Mouse (Mus musculus): ENCODE measurements around the gene Clstn3. TPM values are rescaled to one million over a fixed set of nuclear protein-coding genes. Genes with fewer than 3 reads are reported as not detected.
"Not testable (repeated sequence)": the region's sequence is repeated elsewhere in the genome, so short reads cannot be mapped to it uniquely, and the experiment has no call there.

Clstn3 gene
- total RNA-seq, 2 experiments from 2014 or later = 0.34 to 1.1 TPM

DNA sequence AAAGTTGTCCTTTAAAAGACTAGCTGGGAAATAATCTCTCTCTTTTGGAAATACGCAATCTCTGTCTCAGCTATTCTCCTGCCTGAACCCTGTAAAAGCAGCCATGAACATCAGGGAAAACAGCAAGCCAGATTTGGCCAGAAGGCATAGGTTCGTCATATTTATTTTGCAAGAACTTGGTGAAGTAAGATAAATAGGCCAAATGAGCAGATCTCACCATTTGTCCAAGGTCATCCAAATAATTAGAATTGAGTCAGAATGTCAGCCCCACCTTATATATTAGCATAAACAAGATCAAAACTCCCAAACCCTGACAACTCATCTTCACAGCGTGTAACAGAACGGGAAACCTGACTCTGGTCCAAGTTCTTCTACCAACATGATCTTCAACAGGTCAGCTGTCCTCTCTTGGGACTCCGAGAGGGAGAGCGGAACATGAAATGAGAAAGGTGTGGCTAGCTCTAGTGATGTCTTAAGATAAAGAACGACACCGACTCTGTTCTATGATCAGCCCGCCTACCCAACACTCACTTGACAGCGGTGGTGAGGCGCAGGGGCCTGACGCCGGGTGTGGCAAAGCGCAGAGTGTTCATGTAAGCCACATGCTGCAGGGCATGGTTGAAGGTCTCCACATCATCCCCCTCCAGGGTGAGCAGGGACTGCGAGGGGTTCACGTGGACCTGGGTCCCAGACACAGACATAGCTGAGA is 15.5 kb downstream of the Clstn3 start:
- DNase-seq (ENCODE audit: low spot score) = no peak

DNA sequence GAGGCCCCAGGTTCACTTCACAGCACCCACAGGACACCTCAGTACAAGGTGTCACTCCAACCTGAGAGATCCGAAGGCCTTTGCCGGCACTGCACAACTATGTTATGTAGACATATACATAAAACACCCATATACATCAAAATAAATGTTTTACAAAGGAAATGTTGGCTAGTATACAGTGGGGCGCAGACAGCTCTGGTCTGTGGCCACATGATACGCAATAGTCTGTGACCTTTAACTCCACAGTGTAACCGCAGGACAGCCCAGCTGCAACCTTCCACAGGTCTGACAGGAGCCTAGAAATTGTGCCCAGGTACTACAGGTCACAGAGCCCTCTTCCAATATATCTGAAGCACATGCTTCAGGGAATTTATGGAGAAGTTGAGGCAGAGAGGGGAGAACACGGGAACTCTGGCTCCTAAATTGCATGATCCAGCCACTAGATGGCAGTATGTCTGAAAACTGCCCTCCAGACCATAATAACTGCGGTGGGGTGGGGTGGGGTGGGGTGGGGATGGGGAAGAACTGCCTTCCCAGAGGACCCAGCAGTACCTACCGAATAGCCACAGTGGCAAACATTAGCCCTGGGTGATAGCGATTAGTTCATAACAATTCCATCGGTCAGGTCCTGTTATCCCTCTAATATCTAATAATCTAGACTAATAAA is 16.3 kb downstream of the Clstn3 start:
- no peak for DNase-seq (ENCODE audit: low spot score)

- DNase-seq (ENCODE audit: low spot score) = no peak
Observed at GRCm38 (mm10) chr6:124447356-124447755, 17.2 kb downstream of the Clstn3 start.

DNA sequence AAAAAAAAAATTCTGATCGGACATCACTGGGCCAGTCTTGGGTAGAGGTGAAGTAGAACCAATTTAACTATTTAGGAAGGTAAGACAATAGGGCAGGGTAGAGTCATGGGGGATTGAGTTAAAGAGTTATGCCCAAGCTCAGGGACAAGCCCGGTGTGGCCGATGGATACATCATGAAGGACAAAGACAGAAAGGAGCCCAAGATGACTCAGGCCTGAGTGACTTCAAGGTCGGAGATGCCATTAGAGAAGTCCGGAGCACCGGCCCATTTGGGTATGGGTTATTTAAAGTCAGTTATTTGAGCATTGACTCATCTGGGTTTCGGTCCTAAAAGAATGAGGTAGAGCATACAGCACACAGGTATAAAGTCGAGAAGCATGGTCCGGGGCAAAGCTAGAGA is 18.1 kb downstream of the Clstn3 start:
- DNase-seq (ENCODE audit: low spot score) = no peak

DNA sequence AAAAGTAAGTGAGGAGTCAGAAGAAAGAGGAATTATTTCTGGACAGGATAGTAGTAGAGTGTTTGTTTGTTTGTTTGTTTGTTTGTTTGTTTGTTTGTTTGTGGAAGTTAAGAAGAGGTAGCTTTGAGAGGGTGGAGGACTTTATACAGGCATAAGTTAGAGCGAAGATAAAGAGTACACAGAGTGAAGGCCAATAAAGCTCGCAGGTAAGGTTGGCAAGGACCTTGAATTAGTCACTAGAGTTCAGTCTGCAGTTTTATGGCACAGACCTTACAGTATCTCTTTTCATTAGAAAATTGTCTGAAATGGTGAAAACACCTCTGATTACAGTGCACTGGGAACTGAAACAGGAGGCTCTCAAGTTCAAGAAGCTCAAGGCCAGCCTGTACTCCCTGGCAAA is 18.6 kb downstream of the Clstn3 start:
- no peak for DNase-seq (ENCODE audit: low spot score)

DNA sequence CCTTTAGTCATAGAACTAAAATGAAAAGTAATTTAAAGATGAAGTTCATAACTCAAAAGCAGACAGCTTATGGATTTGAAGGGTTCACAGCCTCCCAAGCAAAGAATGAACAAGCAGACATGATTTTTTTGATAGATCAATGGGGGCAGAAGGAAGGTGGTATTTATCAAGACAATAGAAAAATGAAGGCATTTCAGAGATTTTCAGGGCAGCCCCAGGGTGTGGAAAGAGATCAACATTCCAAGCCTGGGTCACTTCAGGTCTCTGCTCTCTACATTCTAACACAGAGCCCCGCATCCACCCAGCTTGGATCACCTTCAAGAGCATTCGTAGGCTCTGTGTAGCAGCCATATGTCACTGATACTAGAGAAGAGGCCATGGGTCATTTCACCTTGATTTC is 21.3 kb downstream of the Clstn3 start:
- DNase-seq (ENCODE audit: low spot score) = no peak

DNA sequence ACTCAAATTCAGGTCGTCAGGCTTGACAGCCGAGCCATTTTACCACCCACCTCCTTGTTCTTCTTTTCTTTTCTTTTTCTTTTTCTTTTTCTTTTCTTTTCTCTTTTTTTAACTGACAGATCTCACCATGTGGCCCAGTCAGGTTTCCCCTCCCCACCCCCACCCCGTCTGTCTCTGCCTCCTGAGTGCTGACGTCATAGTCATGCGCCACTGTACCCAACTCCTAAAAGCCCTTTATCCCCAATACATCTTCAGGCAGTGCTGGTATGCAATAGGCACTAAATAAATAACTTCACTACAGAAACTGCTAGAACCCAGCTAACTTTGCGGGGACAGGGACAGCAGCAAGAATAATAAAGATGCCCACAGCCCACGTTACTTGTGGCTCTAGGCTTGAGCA is 28.3 kb downstream of the Clstn3 start:
- DNase-seq (ENCODE audit: low spot score) = no peak

DNA sequence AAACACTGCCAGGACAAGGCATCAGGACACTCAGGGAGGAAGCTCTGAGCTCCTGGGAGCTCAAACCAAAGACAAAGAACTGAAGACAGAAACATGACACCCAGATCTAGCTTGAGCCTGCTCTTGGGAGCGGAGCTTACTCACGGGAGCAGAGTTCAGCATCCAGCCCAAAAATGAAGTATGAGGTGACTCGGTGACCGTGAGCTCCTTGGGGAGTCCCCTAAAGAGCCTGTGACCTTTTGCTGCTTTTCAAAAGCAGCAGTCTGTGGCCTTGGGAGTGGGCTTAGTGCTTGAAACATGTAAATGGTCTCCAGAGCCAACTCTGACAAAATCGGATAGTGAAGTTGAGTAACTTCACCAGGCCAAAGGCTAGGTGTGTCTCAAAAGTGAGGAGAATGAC is 29.4 kb downstream of the Clstn3 start:
- no peak for DNase-seq (ENCODE audit: low spot score)

GRCm38 (mm10) chr6:124433688-124434324 is 30.8 kb downstream of the Clstn3 start:
- no peak for DNase-seq (ENCODE audit: low spot score)

GRCm38 (mm10) chr6:124430784-124431495 is 33.7 kb downstream of the Clstn3 start:
- no peak for DNase-seq (ENCODE audit: low spot score)

GRCm38 (mm10) chr6:124430379-124430778 is 34.2 kb downstream of the Clstn3 start:
- no peak for DNase-seq (ENCODE audit: low spot score)

DNA sequence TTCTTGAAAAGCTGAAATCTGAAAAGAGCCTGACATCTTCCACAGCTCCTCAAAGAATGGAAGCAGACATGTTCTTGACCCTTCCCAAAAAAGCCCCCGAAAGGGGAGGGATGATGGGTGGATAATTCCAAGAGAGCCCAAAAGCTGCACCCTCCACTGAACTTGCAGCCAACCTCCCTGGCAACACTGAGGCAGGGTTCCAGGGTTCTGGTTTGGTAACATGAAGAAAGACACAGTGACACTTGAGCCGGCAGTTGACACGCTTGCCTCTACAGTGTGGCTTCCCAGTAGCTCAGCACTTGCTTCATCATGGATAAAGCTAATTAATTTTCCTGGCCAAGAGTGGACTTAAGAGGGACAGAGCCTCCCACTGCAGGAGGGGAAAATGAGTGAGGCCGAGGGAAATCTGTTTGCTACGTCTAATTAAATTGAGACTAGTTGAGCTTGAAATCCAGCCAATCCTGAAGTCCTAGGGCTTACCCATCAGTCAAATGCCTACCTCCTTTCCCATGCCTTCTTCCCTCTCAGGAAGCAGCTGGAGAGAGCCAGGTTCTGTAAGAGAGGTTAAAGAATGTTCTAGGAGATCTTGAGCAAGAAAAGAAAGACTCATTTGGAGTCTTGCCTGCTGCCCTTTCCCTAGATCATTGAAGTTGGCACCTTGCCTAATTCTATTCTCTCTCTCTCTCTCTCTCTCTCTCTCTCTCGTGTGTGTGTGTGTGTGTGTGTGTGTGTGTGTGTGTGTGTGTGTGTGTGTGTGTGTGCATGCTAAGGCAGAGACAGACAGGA is 36.6 kb downstream of the Clstn3 start:
- peak; percentile 35 for DNase-seq (ENCODE audit: low spot score)

- no peak for DNase-seq (ENCODE audit: low spot score)
Observed at GRCm38 (mm10) chr6:124427289-124427688, 37.3 kb downstream of the Clstn3 start.

- no peak for DNase-seq (ENCODE audit: low spot score)
Observed at GRCm38 (mm10) chr6:124426604-124427003, 38.0 kb downstream of the Clstn3 start.

DNA sequence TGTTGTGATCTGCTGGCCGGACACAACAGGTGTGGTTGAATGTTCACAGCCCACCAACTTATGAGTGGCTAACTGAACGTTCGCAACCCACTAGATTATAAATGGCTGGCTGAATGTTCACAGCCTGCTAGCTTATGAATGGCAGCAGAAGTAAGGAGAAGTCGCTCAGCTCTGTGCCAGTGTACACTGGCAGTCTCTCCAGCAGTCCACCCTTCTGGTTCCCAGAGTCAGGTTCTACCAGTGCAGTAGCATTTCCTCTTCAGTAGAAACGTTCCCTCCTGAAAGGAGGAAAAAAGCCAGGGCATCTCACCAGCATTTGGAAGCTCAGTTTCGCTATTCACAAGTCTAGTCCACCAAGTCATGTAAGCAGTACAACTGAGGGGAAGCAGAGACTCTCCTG is 39.1 kb downstream of the Clstn3 start:
- no peak for DNase-seq (ENCODE audit: low spot score)

DNA sequence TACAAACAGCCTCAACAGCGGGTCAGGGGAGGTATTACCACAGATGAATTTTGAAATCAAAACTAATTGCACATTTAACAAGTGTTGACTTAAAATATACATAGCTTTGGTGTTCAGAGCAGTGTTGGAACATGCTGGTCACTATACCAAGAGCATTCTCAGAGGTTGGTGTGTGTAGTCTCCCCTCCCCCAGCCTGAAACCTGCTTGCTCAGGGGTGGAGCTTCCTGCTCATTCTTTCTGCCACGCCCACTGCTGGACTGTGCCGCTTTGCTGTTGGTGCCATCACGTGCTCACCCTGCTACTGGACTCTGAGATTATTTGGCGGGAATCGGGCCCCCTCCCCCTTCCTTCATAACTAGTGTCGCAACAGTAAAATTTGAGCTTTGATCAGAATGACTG is 39.6 kb downstream of the Clstn3 start:
- not testable (repeated sequence) for DNase-seq (ENCODE audit: low spot score)

GRCm38 (mm10) chr6:124424068-124424498 is 40.5 kb downstream of the Clstn3 start:
- no peak for DNase-seq (ENCODE audit: low spot score)

GRCm38 (mm10) chr6:124418686-124419085 is 45.9 kb downstream of the Clstn3 start:
- no peak for DNase-seq (ENCODE audit: low spot score)

DNA sequence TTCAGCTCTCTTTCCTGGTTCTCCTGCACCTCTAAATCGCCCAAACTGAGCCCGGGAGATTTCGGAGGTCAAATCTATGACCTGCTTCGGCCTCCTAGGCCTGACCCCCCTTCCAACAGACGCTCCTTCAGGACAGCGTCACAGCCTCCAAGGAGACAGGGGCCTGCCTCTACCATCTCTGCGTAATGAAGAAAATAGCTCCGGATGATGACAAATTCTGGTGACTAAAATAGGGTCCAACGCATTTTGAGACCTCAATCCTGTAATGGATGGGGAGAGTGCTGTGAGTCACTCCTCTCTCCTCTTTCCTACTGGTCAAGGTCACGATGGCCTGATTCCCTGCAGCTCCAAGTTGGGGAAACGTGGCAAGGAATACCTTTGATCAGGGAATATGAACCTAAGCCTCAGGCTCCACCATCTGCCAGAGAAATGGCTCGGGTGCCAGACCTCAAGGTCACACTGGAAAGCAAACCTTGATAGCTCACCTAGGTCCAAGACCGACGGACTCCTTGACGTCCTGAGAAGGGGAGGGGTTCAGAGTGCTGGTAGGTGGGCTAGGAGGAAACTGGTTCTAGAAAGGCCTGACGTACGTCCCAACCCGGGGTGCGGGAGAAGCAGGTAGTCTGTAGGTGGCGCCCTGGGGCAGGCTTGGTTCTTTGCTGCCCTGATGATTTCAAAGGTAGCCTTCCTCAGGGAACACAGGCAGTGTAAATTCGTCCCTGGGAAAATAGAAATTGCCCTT is 49.1 kb downstream of the Clstn3 start:
- peak; percentile 83 for DNase-seq (ENCODE audit: low spot score)

DNA sequence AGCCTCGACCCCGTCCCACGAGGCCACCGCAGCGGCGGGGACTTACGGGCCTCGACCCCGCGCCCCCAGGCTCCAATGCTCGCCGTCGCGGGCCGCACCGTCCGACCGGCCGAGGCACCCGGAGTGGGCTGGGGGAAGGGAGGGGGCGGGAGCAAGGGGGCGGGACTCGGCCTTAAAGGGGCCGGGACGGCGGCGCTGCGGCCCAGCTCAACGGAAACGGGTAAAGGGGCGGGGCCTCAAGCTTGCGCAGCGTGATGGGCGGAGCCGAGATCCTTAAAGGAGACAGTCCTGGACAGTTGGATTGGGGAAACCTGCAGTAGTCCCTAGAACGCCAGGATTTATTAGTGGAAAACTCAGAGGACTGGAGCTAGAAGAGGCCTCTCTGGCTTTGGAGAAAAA is 49.7 kb downstream of the Clstn3 start, which contains the start of gene Pex5:
Pex5 (minus strand) TSS at position 141 of the 399 bp plus-strand sequence.
- peak; percentile 98 for DNase-seq (ENCODE audit: low spot score)
